Mouse (Mus musculus) right cerebral cortex, postnatal 25 days (tissue): ENCODE measurements at regions not wholly inside any gene's neighbourhood (a gene's known extent, or its start where the extent isn't known, plus 50 kb on each side); places are given as distances from the start of the nearest gene placed in this dataset.

Experiments used
- DNase-seq: peaks from one replicate; pipeline ENCODE4 v3.0.0; 2022

DNA sequence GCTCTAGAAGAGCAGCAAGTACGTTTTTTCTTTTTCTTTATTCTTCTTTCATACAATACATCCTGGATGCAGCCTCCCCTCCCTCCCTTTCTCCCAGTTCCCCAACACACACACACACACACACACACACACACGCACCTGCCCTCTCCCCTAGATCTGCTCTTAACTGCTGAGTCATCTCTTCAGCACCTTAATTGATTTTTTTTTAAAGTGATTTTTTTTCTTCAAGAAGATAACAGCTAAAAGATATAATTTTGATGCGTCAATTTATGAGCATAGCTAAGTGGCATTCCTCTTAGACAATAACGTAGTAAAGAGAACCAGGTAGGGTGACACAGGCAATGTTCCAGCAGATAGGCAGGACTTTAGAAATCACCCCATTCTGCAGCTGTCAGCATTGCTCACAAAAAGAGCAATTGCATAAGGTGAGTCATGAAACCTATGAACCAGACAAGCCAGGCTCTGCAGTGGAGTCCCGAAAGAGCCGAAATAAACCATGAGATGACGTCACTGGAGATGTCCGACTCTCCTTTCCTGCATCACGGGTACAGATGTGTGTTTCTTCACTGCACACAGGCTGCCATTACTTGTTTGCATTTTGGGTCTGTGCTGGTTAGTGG is 63.9 kb upstream of the Tnrc6a start:
- no peak for DNase-seq

DNA sequence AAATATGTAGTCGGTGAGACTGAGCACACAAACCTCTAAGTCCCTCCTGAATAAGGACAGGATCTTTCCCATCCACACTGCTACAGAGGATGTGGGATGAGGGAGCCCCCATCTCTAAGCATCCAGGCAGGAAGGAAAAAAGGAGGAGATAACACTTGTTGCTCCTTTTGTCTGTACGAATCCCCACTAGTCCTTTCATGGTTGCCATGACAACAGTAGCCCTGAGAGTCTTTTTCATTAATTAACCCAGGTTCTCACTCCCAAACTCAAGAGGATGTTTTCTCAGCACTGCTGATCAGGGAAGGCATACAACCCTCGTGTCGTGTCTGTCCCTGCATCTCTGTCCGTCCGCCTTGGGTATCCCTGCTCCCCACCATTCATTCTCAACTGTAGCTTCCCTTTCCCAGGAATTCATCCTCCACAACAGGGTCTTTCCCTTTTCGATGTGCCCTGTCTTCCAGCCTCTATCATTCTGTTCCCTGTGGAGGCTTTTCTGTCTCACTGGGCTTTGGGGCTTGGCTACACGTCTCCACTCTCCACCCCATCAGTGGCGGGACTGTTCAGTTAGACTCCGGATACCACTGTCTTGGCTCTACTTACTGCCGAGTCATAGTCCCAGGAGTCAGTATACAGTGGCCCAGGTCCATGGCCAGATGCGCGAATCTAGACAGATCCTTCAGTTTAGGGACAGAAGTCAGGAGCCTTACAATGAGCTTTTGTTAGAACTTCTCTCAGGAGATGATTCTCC is 60.2 kb upstream of the Tnrc6a start:
- no peak for DNase-seq

GRCm38 (mm10) chr7:123065951-123066351 is 57.7 kb upstream of the Tnrc6a start:
- peak; percentile 82 for DNase-seq

GRCm38 (mm10) chr7:123067396-123067795 is 56.3 kb upstream of the Tnrc6a start:
- DNase-seq = no peak

DNA sequence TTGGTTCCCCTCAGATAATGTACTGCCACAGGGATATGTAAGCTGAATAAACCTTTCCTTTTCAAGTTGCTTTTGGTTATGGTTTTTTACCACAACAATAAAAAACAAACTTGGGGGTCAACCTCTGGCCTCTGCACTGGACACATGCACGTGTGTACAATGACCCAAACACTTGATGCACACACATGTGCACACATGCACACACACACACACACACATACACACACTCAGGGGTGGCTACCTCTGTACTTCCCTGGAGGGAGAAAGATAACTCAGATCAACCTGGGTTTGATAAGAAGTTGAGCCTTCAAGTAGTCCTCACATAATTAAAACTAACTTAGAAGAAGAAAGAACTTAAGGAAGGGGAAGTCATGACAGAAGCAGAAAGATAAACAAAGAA is 55.4 kb upstream of the Tnrc6a start:
- DNase-seq = no peak

DNA sequence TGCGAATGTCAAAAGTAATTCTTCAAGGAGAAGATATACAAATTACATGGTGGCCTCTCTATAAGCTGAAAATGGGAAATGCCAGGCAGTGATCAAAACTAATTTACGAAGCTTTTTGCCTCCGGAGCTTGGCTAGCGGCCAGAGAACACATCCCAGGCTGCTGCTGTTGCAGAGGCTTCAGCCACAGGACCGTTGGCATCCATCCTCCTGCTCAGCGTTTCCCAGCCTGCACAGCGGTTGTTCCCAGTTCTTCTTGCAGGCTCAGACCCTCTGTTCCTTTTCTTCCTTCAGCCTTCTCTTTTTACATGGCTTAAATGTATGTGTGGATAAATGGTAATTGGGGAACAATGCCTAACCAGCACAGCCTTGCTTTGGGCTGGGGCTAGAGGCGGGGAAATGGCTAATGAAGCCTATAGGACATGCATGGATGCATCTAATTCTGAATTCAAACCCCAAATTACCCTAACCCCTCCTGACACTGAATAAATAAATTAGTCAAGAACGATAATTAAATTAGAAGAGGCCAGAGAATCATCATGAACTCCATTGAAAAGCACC is 54.9 kb upstream of the Tnrc6a start:
- no peak for DNase-seq

DNA sequence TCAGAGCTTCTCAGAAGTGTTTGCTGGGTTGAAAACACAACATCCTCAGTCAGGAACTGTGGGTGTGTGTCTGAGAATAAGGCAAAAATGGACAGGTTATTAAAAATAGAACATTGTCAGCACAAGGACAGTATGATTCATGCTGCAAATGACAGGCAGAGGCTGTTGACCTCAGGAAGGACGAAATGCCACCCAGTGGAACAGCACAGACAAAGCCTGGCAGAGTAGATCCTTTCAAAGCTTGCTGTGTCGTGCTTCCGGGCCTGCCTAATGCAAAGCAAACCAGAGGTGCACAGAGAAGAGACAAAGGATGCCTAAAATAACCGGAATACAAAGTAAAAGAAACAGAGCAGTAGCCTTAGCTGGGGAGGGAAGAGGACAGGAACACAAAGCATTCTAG is 54.4 kb upstream of the Tnrc6a start:
- no peak for DNase-seq

DNA sequence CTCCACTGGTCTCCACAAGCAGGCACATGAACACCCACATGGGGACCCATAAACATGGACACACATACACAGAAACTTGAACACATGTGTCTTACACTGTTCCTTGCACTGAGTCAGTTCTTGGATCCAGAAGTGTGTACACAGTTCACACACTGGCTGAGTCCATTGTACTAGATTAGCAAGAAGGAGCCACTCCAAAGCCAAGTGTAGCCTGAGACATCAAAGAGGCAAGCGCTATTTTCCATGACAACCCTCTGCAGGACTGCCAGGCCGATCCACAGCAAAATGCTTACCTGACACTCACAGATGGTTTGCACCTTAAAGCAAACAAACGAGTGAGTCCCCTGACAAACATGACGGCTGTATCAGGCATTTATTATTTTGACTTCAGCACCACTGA is 52.8 kb upstream of the Tnrc6a start:
- DNase-seq = no peak
